Mouse (Mus musculus): ENCODE results near the gene Tmem79.
"Not testable (repeated sequence)": the region's sequence is repeated elsewhere in the genome, so short reads cannot be mapped to it uniquely, and the experiment has no call there.

GRCm38 (mm10) chr3:88376644-88377043, 40.7 kb upstream of the Tmem79 start:
- not testable (repeated sequence) for TF ChIP-seq CTCF (IDR thresholded peaks at IDR 0.05; ENCODE audit: borderline replicate concordance, control insufficient read depth, extremely low read depth, insufficient read depth, low read length, poor library complexity); POLR2A (IDR thresholded peaks at IDR 0.05; ENCODE audit: control insufficient read depth, extremely low read depth, insufficient read depth, low read length, poor library complexity)
